Mouse (Mus musculus): ENCODE results near the gene Pm20d1. TPM values are rescaled to one million over a fixed set of nuclear protein-coding genes. Genes with fewer than 3 reads are reported as not detected.

Pm20d1 gene
- polyA plus RNA-seq, 1 experiment = 0.54 TPM

- TF ChIP-seq POLR2A (IDR thresholded peaks at IDR 0.05; ENCODE audit: low read depth, low read length) (no peak), CTCF (IDR thresholded peaks at IDR 0.05; ENCODE audit: borderline replicate concordance, insufficient read depth, low read length) (no peak)
- no peak overlapping the region for H3K27ac ChIP-seq (ENCODE audit: insufficient read depth, low read length)
- H3K4me1 ChIP-seq (ENCODE audit: control insufficient read depth, insufficient read depth, low read length) = no peaks in the 10 kb centered on the region
- no peak overlapping the region for H3K4me3 ChIP-seq (ENCODE audit: insufficient read depth, low read length)
These were observed 38.4 kb upstream of the Pm20d1 start for GRCm38 (mm10) chr1:131758796-131759195.

GRCm38 (mm10) chr1:131759667-131760427 is 37.3 kb upstream of the Pm20d1 start:
- no peak overlapping the region for H3K4me3 ChIP-seq (ENCODE audit: insufficient read depth, low read length)
- H3K4me1 ChIP-seq (ENCODE audit: control insufficient read depth, insufficient read depth, low read length) = no peaks in the 10 kb centered on the region
- no peak overlapping the region for H3K27ac ChIP-seq (ENCODE audit: insufficient read depth, low read length)
- TF ChIP-seq POLR2A (IDR thresholded peaks at IDR 0.05; ENCODE audit: low read depth, low read length) = no peak
- TF ChIP-seq CTCF (IDR thresholded peaks at IDR 0.05; ENCODE audit: borderline replicate concordance, insufficient read depth, low read length) = no peak

GRCm38 (mm10) chr1:131760428-131760820 is 36.8 kb upstream of the Pm20d1 start:
- H3K4me3 ChIP-seq (ENCODE audit: insufficient read depth, low read length) = no peak overlapping the region
- no peaks in the 10 kb centered on the region for H3K4me1 ChIP-seq (ENCODE audit: control insufficient read depth, insufficient read depth, low read length)
- TF ChIP-seq POLR2A (IDR thresholded peaks at IDR 0.05; ENCODE audit: low read depth, low read length) (no peak), CTCF (IDR thresholded peaks at IDR 0.05; ENCODE audit: borderline replicate concordance, insufficient read depth, low read length) (no peak)
- no peak overlapping the region for H3K27ac ChIP-seq (ENCODE audit: insufficient read depth, low read length)

- H3K4me1 ChIP-seq (ENCODE audit: control insufficient read depth, insufficient read depth, low read length) = no peaks in the 10 kb centered on the region
- no peak overlapping the region for H3K4me3 ChIP-seq (ENCODE audit: insufficient read depth, low read length)
- no peak overlapping the region for H3K27ac ChIP-seq (ENCODE audit: insufficient read depth, low read length)
- TF ChIP-seq POLR2A (IDR thresholded peaks at IDR 0.05; ENCODE audit: low read depth, low read length) = no peak
These were observed 35.9 kb upstream of the Pm20d1 start for GRCm38 (mm10) chr1:131761079-131761831.

- no peaks in the 10 kb centered on the region for H3K4me1 ChIP-seq (ENCODE audit: control insufficient read depth, insufficient read depth, low read length)
- TF ChIP-seq POLR2A (IDR thresholded peaks at IDR 0.05; ENCODE audit: low read depth, low read length) (no peak), CTCF (IDR thresholded peaks at IDR 0.05; ENCODE audit: borderline replicate concordance, insufficient read depth, low read length) (no peak)
- no peak overlapping the region for H3K4me3 ChIP-seq (ENCODE audit: insufficient read depth, low read length)
- no peak overlapping the region for H3K27ac ChIP-seq (ENCODE audit: insufficient read depth, low read length)
These were observed 33.5 kb upstream of the Pm20d1 start for GRCm38 (mm10) chr1:131763683-131764082.

GRCm38 (mm10) chr1:131764581-131765338 is 32.4 kb upstream of the Pm20d1 start:
- Histone ChIP-seq H3K27ac (ENCODE audit: insufficient read depth, low read length) (no peak overlapping the region), H3K4me3 (ENCODE audit: insufficient read depth, low read length) (no peak overlapping the region), H3K4me1 (ENCODE audit: control insufficient read depth, insufficient read depth, low read length) (no peaks in the 10 kb centered on the region)
- no peak for TF ChIP-seq CTCF (IDR thresholded peaks at IDR 0.05; ENCODE audit: borderline replicate concordance, insufficient read depth, low read length)
- no peak for TF ChIP-seq POLR2A (IDR thresholded peaks at IDR 0.05; ENCODE audit: low read depth, low read length)

GRCm38 (mm10) chr1:131765357-131766001 is 31.7 kb upstream of the Pm20d1 start:
- peak; percentile 89 for TF ChIP-seq CTCF (IDR thresholded peaks at IDR 0.05; ENCODE audit: borderline replicate concordance, insufficient read depth, low read length)
- TF ChIP-seq POLR2A (IDR thresholded peaks at IDR 0.05; ENCODE audit: low read depth, low read length) = no peak
- Histone ChIP-seq H3K27ac (ENCODE audit: insufficient read depth, low read length) (no peak overlapping the region), H3K4me3 (ENCODE audit: insufficient read depth, low read length) (no peak overlapping the region), H3K4me1 (ENCODE audit: control insufficient read depth, insufficient read depth, low read length) (no peaks in the 10 kb centered on the region)

GRCm38 (mm10) chr1:131769296-131769695 is 27.9 kb upstream of the Pm20d1 start:
- Histone ChIP-seq H3K4me1 (ENCODE audit: control insufficient read depth, insufficient read depth, low read length) (no peaks in the 10 kb centered on the region), H3K27ac (ENCODE audit: insufficient read depth, low read length) (no peak overlapping the region), H3K4me3 (ENCODE audit: insufficient read depth, low read length) (no peak overlapping the region)
- no peak for TF ChIP-seq CTCF (IDR thresholded peaks at IDR 0.05; ENCODE audit: borderline replicate concordance, insufficient read depth, low read length)
- no peak for TF ChIP-seq POLR2A (IDR thresholded peaks at IDR 0.05; ENCODE audit: low read depth, low read length)

- Histone ChIP-seq H3K27ac (ENCODE audit: insufficient read depth, low read length) (no peak overlapping the region), H3K4me3 (ENCODE audit: insufficient read depth, low read length) (no peak overlapping the region), H3K4me1 (ENCODE audit: control insufficient read depth, insufficient read depth, low read length) (no peaks in the 10 kb centered on the region)
- TF ChIP-seq CTCF (IDR thresholded peaks at IDR 0.05; ENCODE audit: borderline replicate concordance, insufficient read depth, low read length) (no peak), POLR2A (IDR thresholded peaks at IDR 0.05; ENCODE audit: low read depth, low read length) (no peak)
These were observed 26.5 kb upstream of the Pm20d1 start for GRCm38 (mm10) chr1:131770656-131771055.
